Mouse (Mus musculus) lung, postnatal 4 days (tissue): ENCODE data around the gene Acbd7.

Experiments used
- DNase-seq, 2 experiments: peaks; one replicate each; pipeline ENCODE4 v3.0.0; 2021

Acbd7 gene

GRCm38 (mm10) chr2:3387105-3387860 is 51.3 kb downstream of the Acbd7 start:
- DNase-seq = no peak
